Mouse (Mus musculus) layer of hippocampus, adult 11-12 months (tissue): Measurements from ENCODE around the gene Mier1.
A peak's percentile ranks its signal among the peaks of the same experiment; 100 is the strongest.
"Not testable (repeated sequence)": the region's sequence is repeated elsewhere in the genome, so short reads cannot be mapped to it uniquely, and the experiment has no call there.

Experiments
- DNase-seq: peaks from one replicate; pipeline ENCODE4 v3.0.0; 2022; ENCODE audit warnings: low spot score

Mier1 gene

DNA sequence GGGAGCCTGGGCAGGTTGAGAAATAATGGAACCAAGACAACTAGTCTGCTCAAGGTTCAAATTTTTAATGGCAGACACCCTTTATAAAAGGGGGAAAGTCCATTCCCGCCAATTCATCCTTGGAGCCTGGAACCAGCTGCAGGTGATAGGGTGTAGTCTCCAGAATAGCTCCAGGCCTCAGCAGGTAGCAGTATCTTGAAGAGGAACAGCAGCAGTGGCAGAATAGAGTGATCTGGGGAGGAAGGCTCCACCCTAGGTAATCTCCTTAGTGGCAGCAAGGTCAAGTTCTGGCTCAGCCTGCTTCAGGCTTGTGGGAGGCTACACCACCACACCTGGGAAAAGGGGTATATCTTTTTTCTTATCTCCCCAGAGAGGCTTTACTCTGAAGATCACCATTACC is 52.0 kb downstream of the Mier1 start:
- DNase-seq, result not testable (repeated sequence)

DNA sequence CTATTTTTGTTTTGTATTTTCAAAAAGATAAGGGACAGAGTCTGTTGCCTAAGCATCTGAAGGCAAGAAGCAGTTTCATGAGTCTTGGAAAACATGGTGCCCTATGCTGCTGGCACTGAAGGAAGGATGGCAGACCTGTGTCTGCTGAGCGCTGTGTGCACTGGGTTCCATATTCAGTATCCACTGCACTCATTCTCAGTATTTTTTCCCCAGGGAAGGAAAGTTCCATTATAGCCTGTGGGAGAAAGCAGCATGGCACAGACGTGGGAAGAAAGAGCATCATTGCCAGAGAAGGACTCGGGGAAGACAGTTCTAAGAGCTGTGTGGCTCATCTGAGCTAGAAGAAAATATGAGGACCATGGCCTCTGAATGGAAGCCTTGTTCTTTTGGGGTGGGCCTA is 57.1 kb downstream of the Mier1 start:
- no peak for DNase-seq

DNA sequence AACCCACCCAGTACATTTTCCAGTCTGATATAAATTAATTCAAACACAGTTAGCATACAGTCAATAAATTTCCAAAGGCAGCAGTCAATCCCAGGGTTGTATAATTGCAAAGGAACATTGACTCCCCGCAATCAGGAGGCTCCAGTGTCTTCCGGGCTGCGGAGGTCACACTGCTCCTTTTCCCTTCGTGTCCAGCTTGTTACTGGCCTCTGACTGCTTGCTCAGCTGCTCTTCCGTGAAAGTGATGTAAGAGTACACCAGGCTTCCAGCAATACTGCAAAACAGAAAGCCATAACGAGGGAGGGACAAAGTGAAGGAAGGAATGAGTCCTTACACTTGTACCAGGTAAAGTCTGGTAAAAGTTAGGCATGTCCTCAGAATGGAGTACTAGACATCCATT is 59.3 kb downstream of the Mier1 start:
- no peak for DNase-seq

DNA sequence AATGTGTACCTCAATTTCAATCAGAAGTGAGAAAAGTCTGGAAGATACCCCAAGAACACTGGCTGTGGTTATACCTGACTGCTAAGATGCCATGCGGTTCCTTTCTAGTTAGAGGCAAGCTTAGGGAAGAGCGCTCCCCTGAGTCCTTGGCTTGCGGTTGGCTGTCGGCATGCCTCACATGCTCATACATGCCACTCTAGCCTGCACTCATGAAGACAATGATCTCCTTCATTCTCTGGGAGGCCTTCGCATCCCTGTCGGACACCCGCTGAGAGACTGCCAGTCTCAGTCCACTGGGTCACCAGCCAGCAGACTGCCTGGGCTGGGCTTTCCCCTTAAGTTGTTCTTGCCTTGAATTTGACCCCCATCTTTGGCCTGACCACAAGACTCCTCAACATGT is 59.8 kb downstream of the Mier1 start:
- no peak for DNase-seq

DNA sequence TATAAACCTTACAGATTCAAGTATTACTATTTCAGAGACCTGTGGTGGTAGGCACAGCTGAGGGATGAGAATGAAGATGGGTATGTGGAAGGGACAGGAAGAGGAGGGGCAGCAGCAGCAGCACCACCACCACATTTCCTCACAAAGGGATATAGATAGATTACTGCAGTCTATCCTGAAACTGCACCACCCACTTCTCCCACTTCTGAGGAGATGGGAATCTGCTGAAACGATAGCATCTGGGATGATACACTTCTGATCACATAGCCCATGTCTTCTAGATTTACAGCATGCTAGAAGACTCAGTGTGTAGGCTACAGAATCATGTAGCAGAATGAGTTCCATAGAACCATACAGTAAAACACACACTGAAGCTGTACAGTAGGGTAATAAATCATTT is 63.5 kb downstream of the Mier1 start:
- DNase-seq, result no peak

DNA sequence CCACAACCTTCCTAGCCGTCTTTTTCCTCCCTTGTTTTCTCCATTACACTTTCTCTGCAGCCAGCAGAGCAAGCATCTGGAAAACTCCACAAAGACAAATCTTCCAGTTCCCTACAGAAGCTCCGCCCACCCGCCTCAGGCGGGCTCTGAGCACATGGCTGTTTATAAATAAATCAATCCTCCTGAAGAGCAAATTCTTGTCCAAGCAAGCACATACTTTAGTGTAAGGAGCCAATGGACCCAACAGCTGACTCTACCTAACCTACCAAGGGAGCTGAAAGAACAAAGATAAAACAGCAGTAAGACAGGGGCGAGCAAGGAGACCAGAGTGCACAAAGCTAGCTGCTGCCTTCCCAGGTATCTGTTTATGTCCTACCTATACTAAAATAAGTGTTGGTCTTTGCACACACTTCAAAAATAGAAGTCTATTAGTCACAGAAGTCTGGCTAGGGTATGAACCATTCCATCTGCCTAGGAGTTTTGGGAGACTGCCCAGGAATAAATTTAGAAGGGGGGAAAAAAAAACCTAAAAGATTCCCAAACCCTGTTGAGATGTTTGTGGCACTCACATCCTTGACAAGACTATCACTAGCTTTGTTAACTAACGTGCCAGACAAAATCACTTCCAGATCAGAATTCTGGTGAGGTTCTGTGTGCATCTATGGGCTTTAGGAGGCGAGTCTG is 64.6 kb downstream of the Mier1 start:
- DNase-seq, result peak; percentile 50

DNA sequence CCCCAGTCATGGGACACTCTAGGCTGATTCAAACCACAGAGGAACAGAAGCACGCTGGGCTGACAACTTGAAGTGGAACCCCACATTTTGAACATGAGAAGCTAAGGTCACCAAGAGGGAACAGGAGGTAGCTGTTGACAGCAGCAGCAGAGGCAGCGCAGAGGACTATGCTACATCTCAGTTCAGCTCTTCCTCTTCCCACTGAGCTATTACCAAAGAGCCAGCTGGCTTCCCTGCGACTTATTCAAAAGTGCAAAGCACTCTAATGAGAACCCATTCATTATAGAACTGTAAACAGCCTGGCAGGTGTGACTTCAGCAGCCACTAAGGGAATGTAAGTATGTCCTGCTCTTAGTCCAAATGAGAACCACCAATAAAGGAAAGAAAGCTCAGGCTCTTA is 65.4 kb downstream of the Mier1 start:
- DNase-seq, result no peak

DNA sequence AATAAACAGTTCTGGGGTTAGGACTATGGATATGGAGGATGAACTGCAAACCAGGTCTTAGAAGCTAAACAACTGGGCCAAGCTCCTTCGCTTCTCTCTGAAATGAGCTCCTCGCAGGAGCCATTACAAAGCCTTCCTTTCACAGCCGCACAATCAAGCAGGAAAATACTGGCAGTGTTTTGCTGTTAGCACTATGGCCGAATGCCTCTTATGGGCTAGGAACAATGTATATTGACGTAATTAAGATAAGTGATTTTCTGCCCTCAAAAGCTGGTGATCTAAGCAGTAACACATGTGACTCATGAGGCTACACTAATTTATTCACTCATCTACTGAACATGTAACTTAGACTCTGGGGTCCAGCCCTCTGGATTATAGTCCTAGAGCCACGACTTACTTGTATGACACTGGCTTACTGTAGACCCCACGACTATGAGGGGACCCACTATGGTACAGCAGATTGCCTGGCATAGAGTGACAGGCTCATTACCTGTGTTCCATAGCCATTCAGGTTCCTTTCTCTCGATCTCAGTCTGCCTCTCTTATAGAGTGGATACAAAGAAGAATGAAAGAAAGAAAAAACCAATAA is 66.2 kb downstream of the Mier1 start:
- DNase-seq, result no peak

DNA sequence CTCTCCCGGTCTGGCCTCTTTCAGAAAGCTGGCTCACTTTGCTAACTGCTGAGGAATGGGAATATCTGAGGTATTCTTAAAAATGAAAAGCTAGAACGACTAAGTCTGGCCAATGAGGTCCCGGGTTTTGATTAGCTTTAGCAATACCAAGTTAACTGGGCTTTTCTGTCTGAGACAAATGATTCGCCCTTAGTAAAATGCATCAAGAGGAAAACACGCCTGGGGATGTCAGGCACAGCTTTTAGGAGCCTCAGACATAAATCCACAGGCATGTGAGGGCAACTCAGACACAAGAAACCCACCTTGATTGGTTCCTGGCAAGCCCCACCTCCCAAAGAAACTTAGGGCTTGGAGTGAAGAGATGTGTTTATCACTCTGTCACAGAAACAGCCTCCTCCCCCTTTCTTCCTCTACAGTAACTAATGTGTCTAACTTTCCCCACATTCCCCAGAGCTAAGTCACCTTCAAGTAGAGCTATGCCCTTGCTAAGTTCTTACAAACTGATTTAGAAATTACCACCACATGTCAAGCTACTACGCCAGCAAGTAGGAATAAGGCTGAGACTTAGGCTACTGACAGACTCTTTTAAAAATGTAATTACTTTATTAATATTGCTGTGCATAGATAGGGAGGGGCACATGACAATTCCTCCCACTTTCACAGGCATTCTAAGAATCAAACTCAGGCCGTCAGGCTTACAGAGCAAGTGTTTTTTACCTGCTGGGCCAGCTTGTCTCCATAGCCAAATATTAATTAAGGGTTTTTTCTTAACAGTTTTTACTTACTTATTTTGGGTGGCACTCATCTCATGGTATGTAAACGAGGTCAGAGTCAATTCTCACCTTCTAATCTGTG is 74.8 kb downstream of the Mier1 start:
- no peak for DNase-seq

DNA sequence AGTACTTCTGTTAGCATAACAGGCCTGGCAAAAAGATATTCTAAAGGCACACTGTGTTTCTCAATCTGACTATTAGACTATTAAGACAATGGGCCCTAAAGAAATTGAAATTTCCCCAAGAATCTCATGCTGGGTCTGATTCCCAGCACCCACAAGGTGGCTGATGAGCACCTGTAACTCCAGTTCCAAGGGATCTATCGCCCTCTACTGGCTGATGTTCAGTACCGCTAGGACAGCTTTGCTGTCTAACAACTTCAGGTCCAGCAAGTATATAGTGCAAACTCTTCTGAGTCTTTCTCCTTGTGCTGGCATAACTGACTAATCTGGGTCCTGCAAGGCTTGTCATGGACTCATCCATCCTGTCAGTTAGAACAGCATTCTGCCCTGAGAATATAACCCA is 78.2 kb downstream of the Mier1 start:
- DNase-seq, result no peak

DNA sequence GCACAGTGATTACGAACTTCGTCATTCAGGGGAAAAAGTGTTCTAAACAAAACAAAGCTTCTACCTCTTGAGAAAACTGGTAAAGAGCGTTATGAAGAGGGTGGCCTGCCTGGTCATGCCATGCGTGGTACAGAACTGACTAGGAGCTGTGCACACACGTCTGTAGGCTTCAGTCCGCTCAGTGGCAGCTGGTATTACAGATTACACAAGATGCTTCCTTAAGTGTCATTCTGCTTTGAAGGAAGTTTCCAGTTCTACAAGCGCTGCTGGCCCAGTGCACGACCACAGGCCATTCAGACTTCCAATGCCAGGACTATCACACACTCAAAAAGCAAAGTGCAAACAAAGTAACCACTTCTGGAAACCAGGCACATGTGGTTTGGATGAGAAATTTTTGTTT is 83.2 kb downstream of the Mier1 start:
- DNase-seq, result no peak

DNA sequence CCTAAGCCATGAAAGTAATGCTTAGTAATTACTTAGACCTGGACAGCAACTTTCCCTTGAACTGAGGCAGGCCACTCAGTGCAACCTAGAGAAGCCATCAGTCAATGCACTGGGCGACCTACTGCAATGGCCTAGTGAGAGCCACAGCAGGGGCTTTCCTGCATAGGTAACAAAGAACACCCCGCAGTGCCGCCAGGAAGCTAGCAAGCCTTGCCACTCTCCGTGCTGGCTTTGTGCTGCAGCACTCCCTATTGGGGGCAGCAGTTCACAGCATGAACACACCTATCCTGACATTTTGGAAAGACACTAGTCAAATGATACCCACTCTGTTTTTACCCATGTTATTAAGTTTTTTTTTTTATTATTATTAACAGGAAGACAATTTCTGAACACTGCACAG is 84.9 kb downstream of the Mier1 start:
- DNase-seq, result no peak

DNA sequence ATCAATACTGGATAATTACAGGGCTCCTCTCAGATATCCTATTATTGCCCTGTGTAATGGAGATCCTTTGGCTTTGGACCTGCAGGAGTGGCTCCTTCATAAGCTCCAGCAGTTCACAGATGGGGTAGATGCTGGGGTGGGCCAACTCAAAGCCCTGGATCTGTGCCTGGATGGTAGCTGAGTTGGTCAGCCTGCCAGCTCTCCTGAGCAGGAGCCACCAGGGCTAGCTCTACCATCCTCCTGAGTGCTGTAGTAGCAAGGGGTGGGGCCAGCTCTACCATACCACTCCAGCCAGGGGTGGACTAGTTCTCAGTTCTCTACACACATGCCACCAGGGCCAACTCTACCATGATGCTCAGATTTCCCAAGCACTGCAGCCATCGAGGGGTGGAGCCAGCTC is 85.9 kb downstream of the Mier1 start:
- no peak for DNase-seq

DNA sequence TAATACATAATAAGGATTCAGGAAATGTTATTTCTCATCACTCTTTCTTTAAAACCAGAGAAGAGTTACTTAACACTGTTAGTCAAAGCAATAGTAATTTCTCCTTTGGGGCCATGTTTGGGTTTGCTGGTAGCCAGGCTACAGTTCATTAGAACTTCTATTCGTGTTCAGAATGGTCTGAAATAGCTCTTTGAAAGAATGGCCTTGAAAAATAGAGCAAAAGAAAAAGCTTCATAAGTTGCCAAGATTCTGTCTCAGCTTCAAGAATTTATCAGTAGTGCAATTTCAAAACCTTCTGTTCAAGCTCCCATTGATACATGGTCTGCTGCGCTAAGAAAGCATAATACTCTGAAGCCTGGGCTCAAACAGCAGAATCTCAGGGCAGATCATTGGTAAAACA is 89.5 kb downstream of the Mier1 start:
- DNase-seq, result no peak

DNA sequence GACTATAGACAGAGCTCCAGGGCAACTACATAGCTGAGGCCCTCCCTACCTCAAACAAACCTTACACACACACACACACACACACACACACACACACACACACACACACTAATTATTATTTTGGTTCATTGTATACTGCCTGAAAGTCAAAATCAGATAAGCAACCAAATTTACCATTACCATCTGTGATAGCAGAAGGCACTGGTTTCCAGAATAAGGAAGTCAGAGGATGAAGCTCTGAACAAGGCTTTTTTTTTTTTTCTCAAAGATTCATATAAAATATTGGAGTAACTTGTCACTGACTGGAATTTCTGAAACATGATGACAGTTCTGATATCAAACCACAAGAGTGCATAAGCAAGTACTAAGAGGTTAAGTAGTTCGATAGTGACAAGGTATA is 94.4 kb downstream of the Mier1 start:
- DNase-seq, result no peak

DNA sequence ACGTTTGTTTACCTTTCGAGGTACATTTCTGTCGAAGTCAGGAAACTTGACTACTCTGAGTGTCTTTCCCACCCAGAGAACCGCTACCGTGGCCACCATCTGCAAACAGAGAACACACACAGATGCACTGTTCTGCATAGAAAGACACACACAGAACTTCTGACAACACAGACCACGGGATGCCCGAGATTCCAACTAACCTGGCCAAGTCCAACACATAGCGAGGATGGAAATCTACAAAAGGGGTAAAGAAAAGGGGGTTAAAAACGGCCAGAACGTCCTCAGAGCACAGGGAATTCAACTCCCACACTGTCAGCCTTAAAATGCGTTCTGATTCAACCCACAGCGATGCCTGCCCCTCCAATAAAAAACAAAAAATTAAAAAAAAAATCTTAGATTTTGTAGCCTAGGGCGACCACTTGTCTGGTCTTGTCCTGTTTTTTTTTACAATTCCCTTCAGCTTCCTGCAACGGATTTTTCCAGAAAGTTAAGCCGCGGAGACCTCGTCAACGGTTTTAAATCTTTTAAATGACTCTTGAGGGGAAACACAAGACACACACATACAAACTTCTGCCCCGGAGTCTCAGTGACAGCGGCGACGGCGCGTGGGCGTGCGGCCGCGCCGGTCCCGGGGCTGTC is 99.8 kb downstream of the Mier1 start:
- DNase-seq, result peak; percentile 17

DNA sequence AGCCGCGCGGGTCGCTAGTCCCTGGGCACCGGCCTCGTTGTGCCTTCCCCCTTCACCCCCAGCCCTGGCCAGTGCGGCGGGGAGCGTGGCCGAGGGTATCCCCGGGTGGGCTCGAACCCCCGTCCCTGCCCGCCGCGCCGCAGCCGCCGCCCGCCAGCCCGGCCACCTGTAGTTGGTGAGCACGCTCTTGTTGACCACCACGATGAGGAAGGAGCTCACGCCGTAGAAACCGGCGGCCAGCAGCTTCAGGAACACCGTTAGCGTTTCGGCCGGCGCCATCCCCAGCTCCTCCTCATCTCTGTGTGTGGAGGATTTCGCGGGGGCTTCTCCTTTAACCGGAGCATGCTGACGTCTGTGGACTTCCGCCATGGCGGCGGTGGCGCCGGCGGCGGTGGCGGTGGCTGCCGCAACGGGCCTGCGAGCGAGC is 100.3 kb downstream of the Mier1 start:
- peak; percentile 73 for DNase-seq
